Mouse (Mus musculus) liver, adult 2 months (tissue): ENCODE measurements around the gene Prdm16. TPM values are rescaled to one million over a fixed set of nuclear protein-coding genes. Genes with fewer than 3 reads are reported as not detected.

Experiments
- DNase-seq: peaks from one replicate; pipeline ENCODE4 v3.0.0-alpha.2; 2011; ENCODE audit warnings: low read depth, low spot score; ENCODE audit errors: extremely low read depth
- H3K27ac ChIP-seq: fragments of 200-500 bp; replicated peaks from 2 replicates; pipeline ENCODE4 v1.5.1; 2012; ENCODE audit warnings: low read depth, mild to moderate bottlenecking, control low read depth, inconsistent platforms, low read length; ENCODE audit not compliant: insufficient read depth
- H3K27me3 ChIP-seq: fragments of 200-500 bp; 2 replicates; pipeline ENCODE4 v1.6.1; 2012; ENCODE audit warnings: mild to moderate bottlenecking, moderate library complexity, low read length, inconsistent platforms; ENCODE audit not compliant: control insufficient read depth, insufficient read depth
- H3K36me3 ChIP-seq: fragments of 200-500 bp; 2 replicates; pipeline ENCODE4 v1.6.1; 2012; ENCODE audit warnings: low read length, inconsistent platforms; ENCODE audit not compliant: control insufficient read depth, insufficient read depth
- H3K4me1 ChIP-seq: fragments of 200-500 bp; 2 replicates; pipeline ENCODE4 v1.6.1; 2011; ENCODE audit warnings: low read length; ENCODE audit not compliant: control insufficient read depth, insufficient read depth
- H3K4me3 ChIP-seq: fragments of 200-500 bp; 2 replicates; pipeline ENCODE4 v1.5.1; 2011; ENCODE audit warnings: low read depth, mild to moderate bottlenecking, control low read depth, low read length, moderate library complexity; ENCODE audit not compliant: insufficient read depth
- H3K79me2 ChIP-seq: fragments of 200-500 bp; 2 replicates; pipeline ENCODE4 v1.6.1; 2012; ENCODE audit warnings: inconsistent platforms, mild to moderate bottlenecking, low read length, moderate library complexity; ENCODE audit not compliant: control insufficient read depth, insufficient read depth
- H3K9ac ChIP-seq: fragments of 200-500 bp; 2 replicates; pipeline ENCODE4 v1.6.1; 2012; ENCODE audit warnings: low read depth, mild to moderate bottlenecking, control low read depth, inconsistent platforms, low read length
- CTCF ChIP-seq: fragments of 200-500 bp; IDR thresholded peaks from 2 replicates; pipeline ENCODE4 v1.5.1; 2011; ENCODE audit warnings: low read depth, low read length, control low read depth
- POLR2A ChIP-seq: fragments of 200-500 bp; IDR thresholded peaks from 2 replicates; pipeline ENCODE4 v1.6.1; 2011; ENCODE audit warnings: low read length, control low read depth; ENCODE audit not compliant: insufficient read depth; ENCODE audit errors: extremely low read depth
- WGBS: fragments of 180-500 bp; shearing (Covaris S2); methylation state at CpG from one replicate; pipeline ENCODE4 v1.1.7; 2018; 5-methylcytosine and 5-hydroxymethylcytosine counted together
- polyA plus RNA-seq: library from polyadenylated mRNA; depleted of rRNA; stranded (reverse); fragments of >200 nt; gene quantifications from 2 replicates; pipeline ENCODE4 v1.2.3, GENCODE M21; 2012
- total RNA-seq: library from RNA; depleted of rRNA; stranded (reverse); fragments of >200 nt; gene quantifications from 2 replicates; pipeline ENCODE4 v1.2.3, GENCODE M21; 2014

The Prdm16 gene
- total and polyA plus RNA-seq, 2 experiments: 0.22 to 0.37 TPM

DNA sequence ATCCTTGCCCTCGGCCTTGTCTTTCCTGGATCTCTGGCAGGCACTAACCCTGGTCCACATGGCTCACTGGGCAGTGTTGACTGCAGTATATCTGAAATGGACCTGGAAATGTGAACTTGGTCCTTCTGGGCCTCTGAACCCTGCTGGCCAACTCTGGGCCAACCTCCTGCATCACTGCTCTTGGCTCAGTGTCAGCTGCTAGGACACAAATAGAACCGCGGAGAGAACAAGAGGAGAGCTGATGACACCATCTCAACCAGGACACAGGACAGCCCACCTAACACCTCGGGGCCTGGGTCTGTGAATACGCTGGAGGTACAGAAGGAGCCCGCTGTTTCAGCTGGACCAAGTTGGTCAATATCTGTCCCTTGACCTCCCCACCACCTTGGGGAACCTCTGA lies 73.5 kb downstream of the Prdm16 start:
- H3K4me1 ChIP-seq: no peaks in the 10 kb centered on the region
- 71% methylated on average over 6 of the region's 6 CpGs for WGBS
- DNase-seq: no peak
- TF ChIP-seq POLR2A (no peak), CTCF (no peak)
- H3K27ac ChIP-seq: no peak overlapping the region
- H3K9ac ChIP-seq: no peak overlapping the region
- no peaks in the 10 kb centered on the region for H3K27me3 ChIP-seq
- H3K79me2 ChIP-seq: no peaks in the 10 kb centered on the region
- no peak overlapping the region for H3K4me3 ChIP-seq
- H3K36me3 ChIP-seq: no peaks in the 10 kb centered on the region

DNA sequence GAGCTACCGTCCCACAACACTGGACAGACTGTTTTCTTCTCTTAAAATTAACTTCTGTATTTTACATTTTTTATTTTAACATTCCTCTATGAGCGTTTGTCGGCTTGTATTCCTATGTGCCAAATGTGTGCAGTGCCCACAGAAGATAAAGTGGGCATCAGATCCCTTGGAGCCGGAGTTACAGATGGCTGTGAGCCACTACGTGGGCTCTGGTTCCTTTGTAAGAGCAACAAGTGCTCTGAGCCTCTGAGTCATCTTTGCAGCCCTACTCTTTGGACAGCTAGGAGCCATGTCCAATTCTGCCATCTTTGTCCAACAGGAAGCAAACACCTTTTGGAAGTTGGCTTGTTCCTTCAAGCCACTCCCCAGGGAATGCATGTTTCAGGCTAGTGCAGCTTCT lies 78.6 kb downstream of the Prdm16 start:
- H3K9ac ChIP-seq: no peak overlapping the region
- TF ChIP-seq POLR2A: no peak
- no peak for TF ChIP-seq CTCF
- H3K4me1 ChIP-seq: no peaks in the 10 kb centered on the region
- no peak overlapping the region for H3K27ac ChIP-seq
- no peaks in the 10 kb centered on the region for H3K79me2 ChIP-seq
- H3K27me3 ChIP-seq: no peaks in the 10 kb centered on the region
- no peaks in the 10 kb centered on the region for H3K36me3 ChIP-seq
- 96% methylated on average over 5 of the region's 5 CpGs for WGBS
- no peak overlapping the region for H3K4me3 ChIP-seq
- no peak for DNase-seq

DNA sequence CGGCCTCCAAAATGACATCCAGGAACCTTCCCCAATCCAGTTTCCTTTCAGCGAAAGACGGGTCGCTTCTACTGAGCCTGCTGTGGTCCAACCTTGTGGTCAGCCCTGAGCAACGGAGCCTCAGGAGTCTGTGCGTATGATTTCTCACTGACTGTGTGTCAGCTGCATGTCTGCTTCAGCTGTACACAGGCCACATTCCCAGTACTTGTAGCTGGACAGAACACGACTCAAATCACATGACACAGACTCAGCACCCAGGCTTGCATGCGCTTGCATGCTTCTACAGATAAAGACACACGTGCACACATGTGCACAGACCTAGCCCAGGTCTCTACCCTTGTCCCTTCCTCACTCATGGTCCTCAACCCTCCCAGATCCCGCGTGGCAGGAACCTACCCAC lies 79.5 kb downstream of the Prdm16 start:
- H3K4me1 ChIP-seq: no peaks in the 10 kb centered on the region
- whole genome bisulfite sequencing: 84% methylated on average over 11 of the region's 11 CpGs
- H3K9ac ChIP-seq: no peak overlapping the region
- no peaks in the 10 kb centered on the region for H3K27me3 ChIP-seq
- no peak overlapping the region for H3K4me3 ChIP-seq
- no peaks in the 10 kb centered on the region for H3K36me3 ChIP-seq
- no peak for DNase-seq
- no peaks in the 10 kb centered on the region for H3K79me2 ChIP-seq
- no peak for TF ChIP-seq CTCF
- no peak for TF ChIP-seq POLR2A
- no peak overlapping the region for H3K27ac ChIP-seq

DNA sequence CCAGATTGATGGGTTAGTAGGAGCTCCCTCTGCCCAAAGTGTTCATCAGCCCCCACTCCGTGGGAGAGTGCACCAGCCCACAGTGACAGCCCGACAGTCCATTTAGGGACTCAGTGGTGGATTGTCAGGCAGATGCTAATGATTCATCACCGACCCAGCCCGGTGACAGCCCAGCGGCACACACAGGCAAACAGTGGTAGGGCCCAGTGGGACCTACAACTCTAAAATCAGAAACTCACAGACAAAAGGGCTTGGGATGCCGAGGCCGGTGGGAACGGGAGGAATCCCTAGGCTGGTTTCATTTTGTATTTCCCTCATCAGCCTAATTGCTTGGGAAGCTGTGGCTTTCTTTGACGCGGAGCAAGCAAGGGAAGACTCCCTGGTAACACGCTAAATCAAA lies 80.3 kb downstream of the Prdm16 start:
- Histone ChIP-seq H3K36me3 (no peaks in the 10 kb centered on the region), H3K4me1 (no peaks in the 10 kb centered on the region), H3K27me3 (no peaks in the 10 kb centered on the region), H3K79me2 (no peaks in the 10 kb centered on the region), H3K9ac (no peak overlapping the region), H3K27ac (no peak overlapping the region), H3K4me3 (no peak overlapping the region)
- DNase-seq: no peak
- TF ChIP-seq CTCF (no peak), POLR2A (no peak)
- WGBS: 91% methylated on average over 11 of the region's 11 CpGs

DNA sequence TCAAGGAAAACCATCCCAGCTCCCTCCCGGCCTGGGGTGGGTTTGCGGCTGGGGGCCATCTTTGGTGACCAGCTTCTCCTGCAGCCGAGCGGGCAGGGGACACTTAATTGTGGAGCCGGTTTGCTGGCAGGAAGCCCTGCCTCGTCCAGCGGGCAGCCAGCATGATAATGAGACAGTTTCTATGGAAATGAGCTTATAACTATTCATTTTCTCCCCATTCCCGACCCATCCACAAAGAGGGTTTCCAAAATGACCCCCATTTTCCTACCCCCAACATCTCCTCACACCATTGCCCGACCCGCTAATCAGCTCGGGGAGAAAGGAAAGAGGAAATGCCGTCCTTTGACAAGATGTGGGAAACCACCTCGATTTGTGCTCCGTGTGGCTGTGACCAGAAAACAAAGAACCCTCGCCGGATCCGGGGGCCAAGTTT lies 86.7 kb downstream of the Prdm16 start:
- DNase-seq: no peak
- no peak overlapping the region for H3K9ac ChIP-seq
- H3K27ac ChIP-seq: no peak overlapping the region
- WGBS: 70% methylated on average over 17 of the region's 17 CpGs
- no peaks in the 10 kb centered on the region for H3K36me3 ChIP-seq
- H3K27me3 ChIP-seq: no peaks in the 10 kb centered on the region
- H3K79me2 ChIP-seq: no peaks in the 10 kb centered on the region
- no peaks in the 10 kb centered on the region for H3K4me1 ChIP-seq
- no peak for TF ChIP-seq CTCF
- TF ChIP-seq POLR2A: no peak
- H3K4me3 ChIP-seq: no peak overlapping the region

DNA sequence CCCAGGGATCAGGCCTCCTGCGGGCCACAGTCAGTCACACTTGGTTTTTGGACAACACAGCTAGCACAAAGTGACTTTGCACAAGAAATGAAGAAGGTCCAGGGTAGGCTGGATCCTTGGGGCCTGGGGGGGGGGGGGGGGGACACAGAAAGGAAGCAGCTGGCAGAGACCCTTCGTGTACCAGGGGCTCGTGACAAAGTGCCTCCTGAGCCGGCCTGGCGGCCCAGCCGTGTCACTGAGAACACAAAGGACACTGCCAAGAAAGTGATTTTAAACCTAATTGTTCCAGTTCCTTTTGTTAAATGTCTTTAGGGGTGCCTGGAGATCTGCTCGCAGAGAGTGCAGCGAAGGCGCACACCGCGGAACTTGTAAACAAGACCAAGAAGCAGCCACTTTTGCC lies 87.2 kb downstream of the Prdm16 start:
- no peak for TF ChIP-seq CTCF
- TF ChIP-seq POLR2A: no peak
- no peak overlapping the region for H3K9ac ChIP-seq
- H3K27me3 ChIP-seq: no peaks in the 10 kb centered on the region
- no peak for DNase-seq
- 89% methylated on average over 11 of the region's 11 CpGs for WGBS
- H3K4me3 ChIP-seq: no peak overlapping the region
- no peaks in the 10 kb centered on the region for H3K36me3 ChIP-seq
- H3K4me1 ChIP-seq: no peaks in the 10 kb centered on the region
- no peak overlapping the region for H3K27ac ChIP-seq
- H3K79me2 ChIP-seq: no peaks in the 10 kb centered on the region
